Mouse (Mus musculus) cortical plate, adult 2 months (tissue): Measurements from ENCODE around the gene Rps19.

Experiments used
- CTCF ChIP-seq: fragments of 200-500 bp; IDR thresholded peaks from 2 replicates; pipeline ENCODE4 v1.5.1; 2011; ENCODE audit warnings: mild to moderate bottlenecking, control low read depth, low read length; ENCODE audit not compliant: insufficient read depth; ENCODE audit errors: extremely low read depth
- POLR2A ChIP-seq: fragments of 200-500 bp; IDR thresholded peaks from 2 replicates; pipeline ENCODE4 v1.6.1; 2011; ENCODE audit warnings: mild to moderate bottlenecking, low read length, control low read depth; ENCODE audit not compliant: insufficient read depth; ENCODE audit errors: extremely low read depth

DNA sequence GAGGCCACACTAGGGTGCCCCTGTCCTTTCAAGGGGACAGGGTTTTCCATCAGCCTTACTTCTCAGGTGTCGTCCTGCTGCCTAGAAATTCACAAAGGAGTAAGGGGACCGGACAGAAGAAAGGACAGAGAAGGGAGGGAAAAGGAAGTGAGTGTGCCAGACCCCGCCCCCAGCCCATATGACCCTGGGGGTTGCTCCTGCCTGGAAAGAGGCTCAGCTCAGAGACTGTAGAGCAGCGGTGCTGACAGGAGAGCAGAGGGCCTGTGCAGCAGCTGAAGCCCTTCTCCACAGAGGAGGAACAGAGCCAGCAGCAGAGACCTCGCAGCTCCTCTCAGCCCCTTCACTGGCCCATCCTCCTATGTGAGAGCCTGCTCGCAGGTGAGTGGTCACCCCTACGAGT, 30.5 kb upstream of the Rps19 start:
- TF ChIP-seq CTCF: no peak
- no peak for TF ChIP-seq POLR2A
